Mouse (Mus musculus) kidney, adult 2 months (tissue): ENCODE data around the gene 1700028K03Rik. TPM values are rescaled to one million over a fixed set of nuclear protein-coding genes. Genes with fewer than 3 reads are reported as not detected.

Experiments used
- DNase-seq: peaks from one replicate; pipeline ENCODE4 v3.0.0; 2021
- H3K27ac ChIP-seq: fragments of 200-500 bp; 2 replicates; pipeline ENCODE4 v1.5.1; 2012; ENCODE audit warnings: low read depth, low read length, control low read depth, inconsistent platforms; ENCODE audit not compliant: insufficient read depth
- H3K27me3 ChIP-seq: fragments of 200-500 bp; replicated peaks from 2 replicates; pipeline ENCODE4 v1.6.1; 2012; ENCODE audit warnings: mild to moderate bottlenecking, moderate library complexity, low read length, inconsistent platforms; ENCODE audit not compliant: control insufficient read depth, insufficient read depth
- H3K36me3 ChIP-seq: fragments of 200-500 bp; 2 replicates; pipeline ENCODE4 v1.6.1; 2012; ENCODE audit warnings: mild to moderate bottlenecking, moderate library complexity, low read length, inconsistent platforms; ENCODE audit not compliant: control insufficient read depth, insufficient read depth
- H3K4me1 ChIP-seq: fragments of 200-500 bp; 2 replicates; pipeline ENCODE4 v1.6.1; 2011; ENCODE audit warnings: low read length; ENCODE audit not compliant: control insufficient read depth, insufficient read depth
- H3K4me3 ChIP-seq: fragments of 200-500 bp; 2 replicates; pipeline ENCODE4 v1.5.1; 2011; ENCODE audit warnings: mild to moderate bottlenecking, low read depth, low read length, control low read depth; ENCODE audit not compliant: insufficient read depth
- CTCF ChIP-seq: fragments of 200-500 bp; conservative IDR thresholded peaks from 2 replicates; pipeline ENCODE4 v1.5.1; 2011; ENCODE audit warnings: low read depth, mild to moderate bottlenecking, control low read depth, low read length, moderate library complexity, mixed read lengths; ENCODE audit not compliant: insufficient read depth, insufficient read length
- POLR2A ChIP-seq: fragments of 200-500 bp; IDR thresholded peaks from one replicate; pipeline ENCODE4 v1.6.1; 2011; ENCODE audit warnings: low read depth, low read length, control low read depth
- WGBS: fragments of 180-500 bp; shearing (Covaris S2); methylation state at CpG from one replicate; pipeline ENCODE4 v1.1.7; 2018; 5-methylcytosine and 5-hydroxymethylcytosine counted together
- polyA plus RNA-seq: library from polyadenylated mRNA; depleted of rRNA; stranded (reverse); fragments of >200 nt; gene quantifications from 2 replicates; pipeline ENCODE4 v1.2.3, GENCODE M21; 2012

Gene 1700028K03Rik
- polyA plus RNA-seq, 1 experiment, result not detected

DNA sequence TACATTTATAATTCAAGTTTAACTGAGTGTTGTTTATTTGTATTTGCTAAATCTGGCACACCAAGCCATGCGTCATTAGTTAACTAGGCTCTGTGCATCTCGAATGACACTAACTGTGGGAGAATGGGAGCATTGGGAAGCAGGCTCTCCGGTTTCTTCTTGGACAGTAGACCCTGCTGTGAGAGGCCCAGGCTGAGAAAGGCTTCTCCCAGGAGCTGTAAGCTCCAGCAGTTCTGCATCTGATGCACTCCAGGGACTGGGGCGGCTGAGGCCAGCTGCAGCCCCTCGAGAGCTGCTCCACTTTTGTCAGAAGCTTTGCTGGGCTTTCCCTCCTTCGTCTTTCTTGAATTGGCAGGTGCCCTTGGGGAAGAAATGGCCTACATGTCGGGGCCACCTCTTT, 7.2 kb downstream of the 1700028K03Rik start:
- no peak for TF ChIP-seq POLR2A
- no peak for TF ChIP-seq CTCF
- Histone ChIP-seq H3K4me3 (no peak overlapping the region), H3K27me3 (no peaks in the 10 kb centered on the region), H3K27ac (no peak overlapping the region), H3K36me3 (no peaks in the 10 kb centered on the region), H3K4me1 (no peaks in the 10 kb centered on the region)
- no peak for DNase-seq
- 43% methylated on average over 7 of the region's 7 CpGs for WGBS

GRCm38 (mm10) chr5:107545927-107546326, 11.4 kb downstream of the 1700028K03Rik start:
- no peaks in the 10 kb centered on the region for H3K27me3 ChIP-seq
- DNase-seq, result no peak
- H3K4me1 ChIP-seq, result no peaks in the 10 kb centered on the region
- H3K27ac ChIP-seq, result no peak overlapping the region
- TF ChIP-seq POLR2A (no peak), CTCF (no peak)
- H3K4me3 ChIP-seq, result no peak overlapping the region
- WGBS, result 66% methylated on average over 4 of the region's 4 CpGs
- H3K36me3 ChIP-seq, result no peaks in the 10 kb centered on the region

- no peak for DNase-seq
- Histone ChIP-seq H3K27me3 (no peaks in the 10 kb centered on the region), H3K27ac (no peak overlapping the region), H3K36me3 (no peaks in the 10 kb centered on the region), H3K4me3 (no peak overlapping the region), H3K4me1 (no peaks in the 10 kb centered on the region)
- no peak for TF ChIP-seq CTCF
- TF ChIP-seq POLR2A, result no peak
- WGBS, result 89% methylated on average over 3 of the region's 3 CpGs
These were observed 13.4 kb downstream of the 1700028K03Rik start for GRCm38 (mm10) chr5:107547955-107548354.

- TF ChIP-seq POLR2A (no peak), CTCF (no peak)
- H3K4me1 ChIP-seq, result no peaks in the 10 kb centered on the region
- no peaks in the 10 kb centered on the region for H3K27me3 ChIP-seq
- WGBS, result 90% methylated on average over 3 of the region's 3 CpGs
- no peak for DNase-seq
- no peak overlapping the region for H3K27ac ChIP-seq
- no peak overlapping the region for H3K4me3 ChIP-seq
- H3K36me3 ChIP-seq, result no peaks in the 10 kb centered on the region
These were observed 13.9 kb downstream of the 1700028K03Rik start for GRCm38 (mm10) chr5:107548444-107548843.

DNA sequence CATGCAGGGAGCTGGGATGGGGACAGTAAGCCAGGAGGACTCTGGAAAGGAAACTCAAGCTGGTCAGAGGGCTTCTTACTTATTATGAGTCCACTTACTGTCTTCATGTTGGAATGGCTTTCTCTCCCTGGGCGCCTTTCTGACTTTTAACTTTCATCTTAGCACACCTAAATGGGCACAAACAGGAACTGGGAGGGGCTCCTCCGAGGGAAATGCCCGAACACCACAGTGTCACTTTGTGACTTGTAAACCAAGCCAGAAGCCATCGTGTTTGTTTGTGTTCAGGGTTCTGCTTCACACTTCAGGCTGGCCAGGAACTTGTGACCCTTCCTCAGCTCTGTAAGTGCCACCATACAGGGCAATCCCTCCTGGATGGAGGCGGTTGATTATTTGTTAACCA, 19.8 kb downstream of the 1700028K03Rik start:
- TF ChIP-seq CTCF (no peak), POLR2A (no peak)
- no peak overlapping the region for H3K4me3 ChIP-seq
- no peaks in the 10 kb centered on the region for H3K27me3 ChIP-seq
- no peaks in the 10 kb centered on the region for H3K36me3 ChIP-seq
- no peak for DNase-seq
- no peak overlapping the region for H3K27ac ChIP-seq
- no peaks in the 10 kb centered on the region for H3K4me1 ChIP-seq
- 61% methylated on average over 5 of the region's 5 CpGs for WGBS

- no peak for TF ChIP-seq CTCF
- 84% methylated on average over 3 of the region's 3 CpGs for WGBS
- H3K4me1 ChIP-seq, result no peaks in the 10 kb centered on the region
- no peak overlapping the region for H3K4me3 ChIP-seq
- no peaks in the 10 kb centered on the region for H3K27me3 ChIP-seq
- H3K27ac ChIP-seq, result no peak overlapping the region
- DNase-seq, result no peak
- no peaks in the 10 kb centered on the region; the same call in 1 of the 2 replicates for H3K36me3 ChIP-seq
These were observed 22.5 kb downstream of the 1700028K03Rik start for GRCm38 (mm10) chr5:107556969-107557368.

- Histone ChIP-seq H3K4me3 (no peak overlapping the region), H3K27me3 (no peaks in the 10 kb centered on the region), H3K36me3 (peaks cover 2% of the 10 kb centered on the region), H3K27ac (no peak overlapping the region), H3K4me1 (no peaks in the 10 kb centered on the region)
- 95% methylated on average over 9 of the region's 9 CpGs for WGBS
- TF ChIP-seq POLR2A (no peak), CTCF (no peak)
- DNase-seq, result no peak
These were observed 34.6 kb downstream of the 1700028K03Rik start for GRCm38 (mm10) chr5:107569148-107569547.

GRCm38 (mm10) chr5:107597301-107598077, 63.0 kb downstream of the 1700028K03Rik start, which contains the start of the genes Rpap2 and Glmn:
TSS of gene Rpap2 (plus strand) at chr5:107597373.
TSS of gene Glmn (minus strand) at chr5:107597888.
- H3K36me3 ChIP-seq, result no peaks in the 10 kb centered on the region
- 1% methylated on average over 56 of the region's 64 CpGs for WGBS
- TF ChIP-seq POLR2A (peak; percentile 80), CTCF (no peak)
- H3K27ac ChIP-seq, result peak within 1 kb of the TSS; percentile 82
- DNase-seq, result peak; percentile 94
- no peaks in the 10 kb centered on the region for H3K4me1 ChIP-seq
- H3K27me3 ChIP-seq, result no peaks in the 10 kb centered on the region
- peak within 1 kb of the TSS; percentile 99 for H3K4me3 ChIP-seq
